Mouse (Mus musculus) thymus, postnatal 36 days (tissue): ENCODE measurements around the gene Kdm6b.

Experiments
- DNase-seq, 2 experiments: peaks; one replicate each; pipeline ENCODE4 v3.0.0; 2022; ENCODE audit warnings: mixed read lengths in 2 of 2

Gene Kdm6b

DNA sequence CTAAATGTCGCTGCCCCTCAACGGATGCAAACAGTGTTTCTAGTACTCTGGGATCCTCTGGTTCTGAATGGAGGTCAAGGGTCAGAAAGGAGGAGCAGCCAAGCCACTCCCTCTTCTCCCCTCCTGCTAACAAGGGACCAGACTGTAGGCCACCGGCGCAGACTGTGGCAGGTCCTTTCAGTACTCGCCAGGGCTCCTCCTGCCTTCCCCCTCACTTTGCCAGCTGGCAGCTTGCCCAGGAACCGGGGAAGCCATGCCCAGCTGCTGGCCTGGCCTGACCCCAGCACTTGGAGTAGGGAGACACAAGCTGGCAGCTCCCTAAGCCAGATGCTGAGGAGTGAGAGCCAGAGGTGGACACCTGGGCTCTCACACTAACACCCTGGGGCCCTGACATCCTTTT lies 48.6 kb downstream of the Kdm6b start:
- peak; percentile 24 to 40 for DNase-seq

DNA sequence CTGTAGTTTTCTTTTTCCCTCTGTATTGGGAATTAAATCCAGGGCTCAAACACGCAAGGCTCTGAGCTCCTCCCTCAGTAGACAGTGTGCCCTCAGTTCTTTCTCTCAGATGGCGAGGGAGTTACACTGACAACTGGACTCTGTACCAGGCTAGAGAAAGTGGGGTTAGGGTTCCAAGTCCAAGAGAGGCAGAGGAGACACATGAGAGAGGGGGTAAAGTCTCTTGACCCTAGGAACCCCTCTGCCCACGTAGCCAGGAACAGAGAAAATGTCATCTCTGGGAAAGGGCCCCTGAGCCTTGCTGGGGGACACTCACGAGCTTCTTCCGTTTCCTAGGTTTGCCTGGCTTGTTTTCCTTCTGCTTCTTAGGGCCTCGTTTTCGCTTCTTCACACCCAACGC lies 49.1 kb downstream of the Kdm6b start:
- DNase-seq: no peak

DNA sequence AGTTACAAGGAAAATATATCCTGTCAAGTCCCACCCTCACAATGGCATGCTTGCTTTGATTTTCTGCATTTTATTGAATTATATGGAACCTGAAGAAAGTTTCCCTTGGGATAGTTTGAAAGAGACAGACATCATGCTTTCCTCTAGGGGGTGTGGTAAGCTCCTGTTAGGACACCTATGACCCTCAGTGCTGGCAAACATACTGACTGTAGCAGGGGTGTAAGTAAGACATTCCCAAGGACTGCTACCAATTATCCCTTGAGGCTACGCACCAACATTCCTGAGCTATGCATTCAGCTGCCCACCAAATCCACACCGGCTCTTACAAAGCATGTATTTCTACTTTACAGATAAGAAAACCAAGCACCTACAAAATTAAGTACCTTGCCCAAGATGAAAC lies 51.0 kb downstream of the Kdm6b start:
- no peak for DNase-seq

DNA sequence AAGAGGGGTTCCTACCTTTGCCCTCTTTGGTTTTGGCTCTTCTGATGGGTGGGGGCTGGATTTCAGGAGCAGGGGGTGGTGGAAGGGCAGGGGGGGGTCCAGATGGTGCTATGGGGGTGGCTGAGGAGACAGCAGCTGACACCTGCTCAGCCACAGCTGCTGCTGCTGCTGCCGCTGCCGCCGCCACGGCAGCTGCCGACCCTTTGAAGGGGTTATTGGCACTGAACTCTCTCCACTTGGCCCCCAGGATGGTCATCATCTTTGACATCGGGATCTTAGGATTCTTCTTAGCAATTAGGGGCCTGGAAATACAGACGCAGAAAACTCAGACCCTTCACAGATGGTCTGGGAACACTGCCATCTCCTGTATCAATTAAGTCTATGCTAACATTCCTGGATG lies 51.5 kb downstream of the Kdm6b start:
- DNase-seq: no peak

DNA sequence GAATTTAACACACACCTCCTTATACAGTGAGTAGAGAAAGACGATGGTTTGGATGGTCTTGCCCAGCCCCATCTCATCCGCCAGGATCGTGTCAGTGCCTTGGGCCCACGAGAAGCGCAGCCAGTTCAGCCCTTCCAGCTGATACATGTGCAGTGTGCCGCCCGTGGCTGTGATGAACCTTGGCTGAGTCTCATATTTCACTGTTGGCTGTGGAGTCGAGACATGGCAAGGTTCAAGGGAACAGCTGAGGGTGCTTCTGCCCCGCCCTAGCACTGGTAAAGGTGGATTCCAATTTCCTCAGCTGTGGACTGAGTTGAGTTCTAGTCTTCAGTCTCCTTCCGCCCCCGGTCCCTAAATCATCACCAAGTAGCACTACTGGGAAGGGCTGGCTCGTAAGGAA lies 55.8 kb downstream of the Kdm6b start:
- no peak for DNase-seq

DNA sequence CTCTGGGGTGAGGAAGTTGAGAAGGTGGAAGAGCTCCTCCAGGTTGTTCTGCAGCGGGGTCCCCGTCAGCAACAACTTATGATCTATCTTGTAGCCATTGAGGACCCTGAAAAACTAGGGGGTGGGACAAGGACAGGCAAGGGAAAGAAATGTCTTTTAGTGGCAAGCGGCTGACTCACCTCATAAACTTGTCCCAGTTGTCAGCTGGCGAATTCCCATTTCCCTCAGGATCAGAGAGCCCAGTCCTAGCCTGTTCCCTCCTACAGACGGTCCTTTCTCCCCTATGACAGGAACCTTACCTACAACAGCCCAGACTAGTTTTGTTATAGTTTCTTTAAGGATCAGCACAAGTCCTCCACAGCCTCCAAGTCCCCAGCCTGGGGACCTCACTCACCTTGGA lies 56.9 kb downstream of the Kdm6b start:
- DNase-seq: no peak
